Mouse (Mus musculus) thymus, adult 2 months (tissue): Measurements from ENCODE around the gene Dnajc7. TPM values are rescaled to one million over a fixed set of nuclear protein-coding genes. Genes with fewer than 3 reads are reported as not detected.

Experiments used
- DNase-seq: peaks from one replicate; pipeline ENCODE4 v3.0.0; 2021
- H3K27ac ChIP-seq: fragments of 200-500 bp; 2 replicates; pipeline ENCODE4 v1.5.1; 2012; ENCODE audit warnings: low read length, control low read depth; ENCODE audit not compliant: control insufficient read depth, insufficient read depth
- H3K27me3 ChIP-seq: fragments of 200-500 bp; 2 replicates; pipeline ENCODE4 v1.6.1; 2012; ENCODE audit warnings: mild to moderate bottlenecking, low read length, moderate library complexity, mixed read lengths; ENCODE audit not compliant: control insufficient read depth, insufficient read depth
- H3K36me3 ChIP-seq: fragments of 200-500 bp; 2 replicates; pipeline ENCODE4 v1.6.1; 2012; ENCODE audit warnings: mild to moderate bottlenecking, low read length, moderate library complexity; ENCODE audit not compliant: control insufficient read depth, insufficient read depth
- H3K4me1 ChIP-seq: fragments of 200-500 bp; replicated peaks from 2 replicates; pipeline ENCODE4 v1.6.1; 2012; ENCODE audit warnings: low read length; ENCODE audit not compliant: control insufficient read depth, insufficient read depth
- H3K4me3 ChIP-seq: fragments of 200-500 bp; 2 replicates; pipeline ENCODE4 v1.5.1; 2012; ENCODE audit warnings: mild to moderate bottlenecking, low read length, control low read depth, moderate library complexity; ENCODE audit not compliant: control insufficient read depth, insufficient read depth
- CTCF ChIP-seq: fragments of 200-500 bp; IDR thresholded peaks from 2 replicates; pipeline ENCODE4 v1.5.1; 2012; ENCODE audit warnings: mild to moderate bottlenecking, control low read depth, low read length, moderate library complexity, borderline replicate concordance; ENCODE audit not compliant: control insufficient read depth, poor library complexity, insufficient read depth; ENCODE audit errors: extremely low read depth
- POLR2A ChIP-seq: fragments of 200-500 bp; IDR thresholded peaks from 2 replicates; pipeline ENCODE4 v1.6.1; 2012; ENCODE audit warnings: mild to moderate bottlenecking, low read length, control low read depth, moderate library complexity; ENCODE audit not compliant: control insufficient read depth, poor library complexity, insufficient read depth; ENCODE audit errors: extremely low read depth
- WGBS: fragments of 180-500 bp; shearing (Covaris S2); methylation state at CpG from one replicate; pipeline ENCODE4 v1.1.7; 2018; 5-methylcytosine and 5-hydroxymethylcytosine counted together
- polyA plus RNA-seq: library from polyadenylated mRNA; depleted of rRNA; stranded (reverse); fragments of >200 nt; gene quantifications from 2 replicates; pipeline ENCODE4 v1.2.3, GENCODE M21; 2012

The Dnajc7 gene
- polyA plus RNA-seq, 1 experiment, result 110 TPM

DNA sequence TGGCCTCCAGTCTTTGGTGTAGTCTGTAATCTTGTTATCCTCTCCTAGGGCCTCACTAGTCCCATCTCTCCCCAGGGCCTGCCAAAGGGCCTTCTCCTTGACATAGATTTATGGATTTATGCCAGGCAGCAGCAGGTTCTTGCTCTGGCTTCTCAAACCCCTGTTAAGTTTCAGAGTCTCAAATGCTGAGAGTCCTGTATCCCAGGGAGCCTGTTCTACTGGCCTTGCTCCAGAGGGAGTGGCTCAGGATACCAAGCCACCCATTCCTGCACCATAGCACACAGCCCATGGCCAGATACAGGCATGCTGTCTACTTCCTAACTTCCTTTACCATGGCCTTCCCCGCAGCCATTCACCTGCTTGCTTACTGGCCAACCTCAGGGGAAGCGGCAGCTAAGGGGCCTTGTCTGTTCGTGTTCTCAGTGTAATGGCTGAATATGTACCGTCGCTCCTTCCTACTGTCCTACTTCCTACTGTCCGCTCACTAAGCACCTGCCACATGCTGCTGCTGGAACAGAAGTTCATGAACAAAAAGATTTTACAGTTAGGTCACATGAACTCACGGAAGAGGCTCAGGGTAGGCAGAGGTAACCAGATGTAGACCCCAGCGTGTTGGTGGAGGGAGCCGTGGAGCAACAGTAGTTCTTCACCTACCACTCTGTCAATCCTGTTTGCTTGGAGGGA lies 40.7 kb downstream of the Dnajc7 start:
- Histone ChIP-seq H3K4me1 (peaks cover 85% of the 10 kb centered on the region), H3K36me3 (peaks cover 39% of the 10 kb centered on the region), H3K4me3 (no peak overlapping the region), H3K27ac (peak overlapping the region; percentile 58), H3K27me3 (no peaks in the 10 kb centered on the region)
- no peak for TF ChIP-seq CTCF
- no peak for TF ChIP-seq POLR2A
- no peak for DNase-seq
- WGBS, result 84% methylated on average over 9 of the region's 9 CpGs

DNA sequence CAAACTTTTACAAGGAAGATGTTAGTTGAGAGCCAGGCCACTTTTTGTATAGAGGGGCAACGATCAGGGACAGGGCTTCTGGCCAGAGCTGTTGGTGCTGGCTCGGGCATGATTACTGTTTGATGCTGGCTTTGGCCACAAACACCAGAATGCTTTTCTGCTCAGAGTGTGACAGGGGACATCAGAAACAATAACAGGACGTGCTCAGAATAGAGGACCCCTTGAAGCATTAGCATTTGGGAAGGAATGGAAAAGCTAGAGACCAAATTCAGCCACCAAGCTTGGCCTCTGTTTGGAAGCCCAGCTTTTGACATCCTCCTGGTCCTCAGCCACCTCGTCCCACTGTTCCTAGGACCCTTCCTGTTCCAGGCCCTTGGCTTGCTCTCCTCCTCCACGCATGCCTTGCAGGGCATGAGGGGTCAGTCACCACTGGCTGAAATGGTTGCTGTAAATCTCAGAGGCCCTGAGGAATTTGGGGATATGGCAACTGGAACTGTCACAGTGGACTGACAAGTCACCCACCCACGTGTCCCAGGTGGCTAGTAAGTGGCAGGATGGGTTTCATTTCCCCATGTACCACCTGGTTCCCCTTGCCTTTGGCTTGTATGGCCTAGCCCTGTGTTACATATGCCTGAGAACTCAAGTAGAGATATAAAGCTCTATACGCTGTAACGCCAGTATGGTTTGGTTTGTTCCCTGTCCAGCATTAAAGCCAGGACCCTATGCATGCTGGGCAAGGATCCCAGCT lies 41.9 kb downstream of the Dnajc7 start:
- TF ChIP-seq POLR2A (no peak), CTCF (no peak)
- Histone ChIP-seq H3K4me3 (no peak overlapping the region), H3K36me3 (peaks cover 27% of the 10 kb centered on the region), H3K4me1 (peaks cover 75% of the 10 kb centered on the region), H3K27ac (no peak overlapping the region), H3K27me3 (no peaks in the 10 kb centered on the region)
- 78% methylated on average over 8 of the region's 8 CpGs for WGBS
- DNase-seq, result no peak

DNA sequence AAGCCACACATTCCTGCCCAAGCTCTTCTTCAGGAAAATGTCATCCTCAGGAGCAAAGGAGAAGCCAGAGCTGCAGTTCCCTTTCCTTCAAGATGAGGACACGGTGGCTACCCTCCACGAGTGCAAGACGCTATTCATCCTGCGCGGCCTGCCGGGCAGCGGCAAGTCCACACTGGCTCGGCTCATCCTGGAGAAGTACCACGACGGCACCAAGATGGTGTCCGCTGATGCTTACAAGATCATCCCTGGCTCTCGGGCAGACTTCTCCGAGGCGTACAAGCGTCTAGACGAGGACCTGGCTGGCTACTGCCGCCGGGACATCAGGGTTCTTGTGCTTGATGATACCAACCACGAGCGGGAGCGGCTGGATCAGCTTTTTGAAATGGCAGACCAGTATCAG lies 43.7 kb downstream of the Dnajc7 start:
- Histone ChIP-seq H3K4me3 (peak overlapping the region; percentile 63), H3K27me3 (no peaks in the 10 kb centered on the region), H3K4me1 (peaks cover 64% of the 10 kb centered on the region), H3K36me3 (peaks cover 25% of the 10 kb centered on the region), H3K27ac (peak overlapping the region; percentile 94)
- WGBS, result 94% methylated on average over 21 of the region's 21 CpGs
- DNase-seq, result no peak
- TF ChIP-seq CTCF (no peak), POLR2A (no peak)

DNA sequence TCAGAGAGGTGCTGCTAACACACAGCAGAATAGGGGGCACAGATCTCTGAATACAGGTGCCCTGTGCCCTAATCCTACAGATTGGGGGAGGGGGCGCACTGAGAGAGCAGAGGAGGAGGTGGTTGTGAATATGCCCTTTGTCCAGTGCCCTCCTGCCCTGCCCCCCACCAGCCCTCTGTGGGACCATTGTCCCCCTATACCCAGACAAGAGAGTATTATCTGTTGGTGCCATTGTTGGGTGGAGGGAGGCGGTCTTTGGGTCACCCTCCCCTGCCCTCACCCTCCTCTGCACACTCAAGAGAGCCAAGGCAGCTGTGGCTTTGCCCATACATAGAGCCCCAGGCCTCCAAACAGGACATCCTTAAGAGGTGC lies 44.5 kb downstream of the Dnajc7 start:
- H3K27me3 ChIP-seq, result no peaks in the 10 kb centered on the region
- peaks cover 66% of the 10 kb centered on the region for H3K4me1 ChIP-seq
- H3K36me3 ChIP-seq, result peaks cover 17% of the 10 kb centered on the region
- no peak for TF ChIP-seq POLR2A
- TF ChIP-seq CTCF, result no peak
- 23% methylated on average over 2 of the region's 2 CpGs for WGBS
- no peak for DNase-seq
- H3K27ac ChIP-seq, result peak overlapping the region; percentile 94
- H3K4me3 ChIP-seq, result peak overlapping the region; percentile 63

GRCm38 (mm10) chr11:100574708-100575483 lies 45.1 kb downstream of the Dnajc7 start, which contains the start of gene Cnp:
Cnp (plus strand) TSS chr11:100574904.
- Histone ChIP-seq H3K4me1 (peaks cover 62% of the 10 kb centered on the region), H3K27ac (peak within 1 kb of the TSS; percentile 94), H3K36me3 (peaks cover 13% of the 10 kb centered on the region), H3K27me3 (no peaks in the 10 kb centered on the region), H3K4me3 (peak within 1 kb of the TSS; percentile 63)
- under 1% methylated on average over 47 of the region's 47 CpGs for WGBS
- TF ChIP-seq POLR2A (peak; percentile 99), CTCF (no peak)
- DNase-seq, result peak; percentile 89

DNA sequence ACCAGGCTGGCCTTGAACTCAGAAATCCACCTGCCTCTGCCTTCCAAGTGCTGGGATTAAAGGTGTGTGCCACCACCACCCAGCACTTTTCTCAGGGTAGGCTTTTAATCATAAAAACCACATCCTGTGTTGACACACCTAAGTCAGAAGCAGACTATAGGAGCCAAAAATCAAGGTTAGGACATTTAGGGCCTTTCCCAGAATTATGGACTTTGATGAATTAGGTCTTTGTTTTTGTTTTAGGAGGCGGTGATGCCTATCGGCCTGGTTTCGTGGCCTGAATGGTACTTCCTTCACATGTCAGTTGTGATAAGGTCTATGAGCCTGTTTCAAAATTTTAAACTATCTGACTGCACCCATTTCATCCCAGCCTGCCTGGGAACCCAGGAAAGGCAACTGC lies 45.8 kb downstream of the Dnajc7 start:
- TF ChIP-seq POLR2A (no peak), CTCF (no peak)
- WGBS, result 51% methylated on average over 3 of the region's 3 CpGs
- peak overlapping the region; percentile 63; the same call in 1 of the 2 replicates for H3K4me3 ChIP-seq

GRCm38 (mm10) chr11:100571202-100571567 lies 48.8 kb downstream of the Dnajc7 start:
- TF ChIP-seq CTCF (no peak), POLR2A (no peak)
- no peaks in the 10 kb centered on the region for H3K27me3 ChIP-seq
- H3K36me3 ChIP-seq, result no peaks in the 10 kb centered on the region
- 14% methylated on average over 16 of the region's 16 CpGs for WGBS
- no peak overlapping the region for H3K27ac ChIP-seq
- DNase-seq, result no peak
- peaks cover 30% of the 10 kb centered on the region for H3K4me1 ChIP-seq
- peak overlapping the region; percentile 32 for H3K4me3 ChIP-seq

More for the DNA sequence above, 45.8 kb downstream of the Dnajc7 start:
- Histone ChIP-seq H3K4me1 (peaks cover 55% of the 10 kb centered on the region), H3K27me3 (no peaks in the 10 kb centered on the region), H3K27ac (peak overlapping the region; percentile 92), H3K36me3 (peaks cover 10% of the 10 kb centered on the region)
- no peak for DNase-seq
